In genomic region chr5:40779902-40780301, GRCm38 (mm10) we compare ENCODE assay signal across 20 mouse cellular contexts.
A peak's percentile ranks its signal among the peaks of the same experiment; 100 is the strongest.
DNase-seq lines count a peak whose midpoint lies in the region; ATAC-seq lines count a peak whose summit lies in the region.
"Had no signal": no experiment of that assay in that cellular context is flagged by ENCODE, and none has a peak within 500 bp of the region (broad histone marks: within the 10 kb centered on the region; RNA-seq: fewer than 3 reads in every experiment).

No protein-coding gene starts in this region.

- ATAC-seq in embryonic facial prominence, embryonic 11.5 days (replicated peaks; ENCODE audit: insufficient number of reproducible peaks, low FRiP score, low TSS enrichment, low read depth): peak; percentile 52; the same call in 1 of the 2 replicates
- ATAC-seq: activated CD4-positive, CD25-positive, alpha-beta regulatory T cell, adult 4 months; CD4-positive, CD25-positive, alpha-beta regulatory T cell, adult 4 months; Patski had no signal

- 0 out of 2 replicates have a peak, but pooled peaks cover 4% of the 10 kb centered on the region for H3K4me1 ChIP-seq in embryonic facial prominence, embryonic 10.5 days
- H3K4me1 ChIP-seq in embryonic facial prominence, embryonic 11.5 days (ENCODE audit: control insufficient read depth, insufficient read depth, low read length): no peaks in the 10 kb centered on the region

- H3K4me3 ChIP-seq in embryonic facial prominence, embryonic 10.5 days: no peak overlapping the region
- no peak overlapping the region for H3K4me3 ChIP-seq in embryonic facial prominence, embryonic 11.5 days (ENCODE audit: low read depth, low read length)

- no peaks in the 10 kb centered on the region for H3K27me3 ChIP-seq in embryonic facial prominence, embryonic 10.5 days (replicated peaks; ENCODE audit: low read depth, poor library complexity, severe bottlenecking)
- H3K27me3 ChIP-seq in embryonic facial prominence, embryonic 11.5 days (ENCODE audit: control insufficient read depth, insufficient read depth, low read length): no peaks in the 10 kb centered on the region
- H3K27me3 ChIP-seq: Patski had no signal

- 61% methylated on average over 1 of the region's 1 CpGs for WGBS in embryonic facial prominence, embryonic 10.5 days
- WGBS in embryonic facial prominence, embryonic 11.5 days: 51% methylated on average over 1 of the region's 1 CpGs

- H3K4me2 ChIP-seq in embryonic facial prominence, embryonic 11.5 days (ENCODE audit: low read depth, low read length): no peak overlapping the region

- H3K9me3 ChIP-seq in embryonic facial prominence, embryonic 10.5 days: no peaks in the 10 kb centered on the region
- H3K9me3 ChIP-seq in embryonic facial prominence, embryonic 11.5 days (replicated peaks; ENCODE audit: control insufficient read depth, low read length): no peaks in the 10 kb centered on the region

- no peak overlapping the region for H3K9ac ChIP-seq in embryonic facial prominence, embryonic 11.5 days (replicated peaks; ENCODE audit: low read length)

- no peak overlapping the region for H3K27ac ChIP-seq in embryonic facial prominence, embryonic 10.5 days (replicated peaks)
- no peak overlapping the region for H3K27ac ChIP-seq in embryonic facial prominence, embryonic 11.5 days (replicated peaks; ENCODE audit: low read depth, low read length)

- peak; percentile 9 for DNase-seq in embryonic facial prominence, embryonic 10.5 days (ENCODE audit: low spot score)
- peak; percentile 60 for DNase-seq in embryonic facial prominence, embryonic 11.5 days (ENCODE audit: low spot score)
- peak; percentile 36 for DNase-seq in forelimb bud, embryonic 11.5 days (ENCODE audit: low read depth, low spot score)
- no peak for DNase-seq in layer of hippocampus, adult 8-10 months (ENCODE audit: low spot score in 2 of 2)
- DNase-seq in thymus, postnatal 4 days: no peak
- DNase-seq in retina, embryonic 14.5 days (ENCODE audit: low spot score): no peak
- DNase-seq: adrenal gland, adult 2 months; adrenal gland, adult 8-10 months; adrenal gland, postnatal 10 days; adrenal gland, postnatal 14 days; adrenal gland, postnatal 25 days; adrenal gland, postnatal 36 days; B cell, adult 2 months; cerebellum, adult 11 months; cerebellum, adult 11-12 months; cerebellum, adult 18-20 months had no signal

- no peaks in the 10 kb centered on the region for H3K36me3 ChIP-seq in embryonic facial prominence, embryonic 10.5 days (replicated peaks)
- no peaks in the 10 kb centered on the region for H3K36me3 ChIP-seq in embryonic facial prominence, embryonic 11.5 days (replicated peaks; ENCODE audit: control insufficient read depth, insufficient read depth, low read depth, low read length)
- H3K36me3 ChIP-seq: G1E had no signal

Comparison
In these comparisons a context has a peak if more than half of its experiments do, and no peak if none do; other contexts are left out.
1. DNase-seq: peak in embryonic facial prominence, embryonic 10.5 days (single experiment), embryonic facial prominence, embryonic 11.5 days (single experiment) and forelimb bud, embryonic 11.5 days (single experiment); none in layer of hippocampus, adult 8-10 months (0 of 2), thymus, postnatal 4 days (single experiment) and retina, embryonic 14.5 days (single experiment).